Mouse (Mus musculus) embryonic fibroblast, embryonic 13.5 days (primary cell): Measurements from ENCODE around the gene Serpina5. TPM values are rescaled to one million over a fixed set of nuclear protein-coding genes. Genes with fewer than 3 reads are reported as not detected.
A peak's percentile ranks its signal among the peaks of the same experiment; 100 is the strongest.
"Not testable (repeated sequence)": the region's sequence is repeated elsewhere in the genome, so short reads cannot be mapped to it uniquely, and the experiment has no call there.

Experiments
- H3K27ac ChIP-seq: 2 replicates; pipeline ENCODE4 v1.5.1; 2012; ENCODE audit warnings: low read length, control low read depth, inconsistent platforms; ENCODE audit not compliant: insufficient read depth
- H3K4me1 ChIP-seq: 2 replicates; pipeline ENCODE4 v1.6.1; 2011; ENCODE audit warnings: low read length; ENCODE audit not compliant: control insufficient read depth, insufficient read depth
- H3K4me3 ChIP-seq: 2 replicates; pipeline ENCODE4 v1.5.1; 2011; ENCODE audit warnings: mild to moderate bottlenecking, control low read depth, low read length; ENCODE audit not compliant: insufficient read depth
- CTCF ChIP-seq: IDR thresholded peaks from 2 replicates; pipeline ENCODE4 v1.5.1; 2011; ENCODE audit warnings: mild to moderate bottlenecking, control low read depth, low read length, moderate library complexity, borderline replicate concordance; ENCODE audit not compliant: insufficient read depth
- POLR2A ChIP-seq: IDR thresholded peaks from 2 replicates; pipeline ENCODE4 v1.6.1; 2011; ENCODE audit warnings: low read depth, mild to moderate bottlenecking, control low read depth, low read length, moderate library complexity
- polyA plus RNA-seq: library from polyadenylated mRNA; stranded (reverse); fragments of >200 nt; gene quantifications from 2 replicates; pipeline ENCODE4 v1.2.4, GENCODE M21; 2011; ENCODE audit warnings: low read depth; ENCODE audit not compliant: missing spikeins, insufficient read length

Serpina5 gene
- polyA plus RNA-seq, 1 experiment: not detected

GRCm38 (mm10) chr12:104069620-104070019 lies 31.3 kb upstream of the Serpina5 start:
- Histone ChIP-seq H3K4me1 (peaks cover 6% of the 10 kb centered on the region; the same call in 1 of the 2 replicates), H3K27ac (no peak overlapping the region), H3K4me3 (no peak overlapping the region)
- TF ChIP-seq CTCF: peak; percentile 84
- TF ChIP-seq POLR2A: no peak

- TF ChIP-seq CTCF (no peak), POLR2A (no peak)
- Histone ChIP-seq H3K4me1 (no peaks in the 10 kb centered on the region), H3K27ac (no peak overlapping the region), H3K4me3 (no peak overlapping the region)
Measured at GRCm38 (mm10) chr12:104071708-104072107, 29.2 kb upstream of the Serpina5 start.

- Histone ChIP-seq H3K4me3 (no peak overlapping the region), H3K4me1 (no peaks in the 10 kb centered on the region), H3K27ac (no peak overlapping the region)
- no peak for TF ChIP-seq POLR2A
Measured at GRCm38 (mm10) chr12:104072286-104072685, 28.6 kb upstream of the Serpina5 start.

GRCm38 (mm10) chr12:104090119-104090518 lies 10.8 kb upstream of the Serpina5 start:
- Histone ChIP-seq H3K27ac (no peak overlapping the region), H3K4me3 (no peak overlapping the region), H3K4me1 (no peaks in the 10 kb centered on the region)
- TF ChIP-seq CTCF (no peak), POLR2A (no peak)

GRCm38 (mm10) chr12:104091303-104091702 lies 9.6 kb upstream of the Serpina5 start:
- Histone ChIP-seq H3K4me1 (no peaks in the 10 kb centered on the region), H3K27ac (no peak overlapping the region), H3K4me3 (no peak overlapping the region)
- TF ChIP-seq POLR2A (no peak), CTCF (no peak)

GRCm38 (mm10) chr12:104105847-104106246 lies 4.9 kb downstream of the Serpina5 start:
- H3K27ac ChIP-seq: no peak overlapping the region
- H3K4me3 ChIP-seq: no peak overlapping the region
- TF ChIP-seq POLR2A (no peak), CTCF (no peak)
- H3K4me1 ChIP-seq: no peaks in the 10 kb centered on the region

GRCm38 (mm10) chr12:104106919-104107318 lies 6.0 kb downstream of the Serpina5 start:
- Histone ChIP-seq H3K4me1 (no peaks in the 10 kb centered on the region), H3K4me3 (no peak overlapping the region), H3K27ac (no peak overlapping the region)
- TF ChIP-seq POLR2A: no peak
- TF ChIP-seq CTCF: no peak

GRCm38 (mm10) chr12:104108507-104108906 lies 7.6 kb downstream of the Serpina5 start:
- no peak for TF ChIP-seq POLR2A
- no peak for TF ChIP-seq CTCF

GRCm38 (mm10) chr12:104112333-104112732 lies 11.4 kb downstream of the Serpina5 start, which contains the start of gene Serpina3a:
Gene Serpina3a (plus strand): TSS chr12:104112724.
- not testable (repeated sequence) for H3K27ac ChIP-seq, H3K4me3 ChIP-seq, H3K4me1 ChIP-seq

More at GRCm38 (mm10) chr12:104108507-104108906, 7.6 kb downstream of the Serpina5 start:
- Histone ChIP-seq H3K27ac (no peak overlapping the region), H3K4me1 (no peaks in the 10 kb centered on the region), H3K4me3 (no peak overlapping the region)

- H3K27ac ChIP-seq: no peak overlapping the region
- H3K4me1 ChIP-seq: no peaks in the 10 kb centered on the region
- no peak overlapping the region for H3K4me3 ChIP-seq
- no peak for TF ChIP-seq CTCF
- TF ChIP-seq POLR2A: no peak
Measured at GRCm38 (mm10) chr12:104114921-104115579, 14.1 kb downstream of the Serpina5 start.

- TF ChIP-seq CTCF: no peak
- TF ChIP-seq POLR2A: no peak
- no peak overlapping the region for H3K4me3 ChIP-seq
- H3K4me1 ChIP-seq: peaks cover 6% of the 10 kb centered on the region
- no peak overlapping the region for H3K27ac ChIP-seq
Measured at GRCm38 (mm10) chr12:104123097-104123496, 22.2 kb downstream of the Serpina5 start.

GRCm38 (mm10) chr12:104123996-104124395 lies 23.1 kb downstream of the Serpina5 start:
- Histone ChIP-seq H3K4me1 (peaks cover 6% of the 10 kb centered on the region), H3K4me3 (no peak overlapping the region), H3K27ac (peak overlapping the region; percentile 84)
- TF ChIP-seq POLR2A: no peak
- TF ChIP-seq CTCF: no peak
